Mouse (Mus musculus) small intestine, adult 2 months (tissue): Measurements from ENCODE around the gene Mn1.

Experiments used
- CTCF ChIP-seq: fragments of 200-500 bp; IDR thresholded peaks from 2 replicates; pipeline ENCODE4 v1.5.1; 2012; ENCODE audit warnings: low read depth, mild to moderate bottlenecking, control low read depth, inconsistent platforms, low read length, moderate library complexity, mixed read lengths; ENCODE audit not compliant: insufficient replicate concordance, insufficient read length; ENCODE audit errors: extremely low read depth
- POLR2A ChIP-seq: fragments of 200-500 bp; IDR thresholded peaks from 2 replicates; pipeline ENCODE4 v1.6.1; 2012; ENCODE audit warnings: low read depth, mild to moderate bottlenecking, control low read depth, inconsistent platforms, low read length, moderate library complexity

DNA sequence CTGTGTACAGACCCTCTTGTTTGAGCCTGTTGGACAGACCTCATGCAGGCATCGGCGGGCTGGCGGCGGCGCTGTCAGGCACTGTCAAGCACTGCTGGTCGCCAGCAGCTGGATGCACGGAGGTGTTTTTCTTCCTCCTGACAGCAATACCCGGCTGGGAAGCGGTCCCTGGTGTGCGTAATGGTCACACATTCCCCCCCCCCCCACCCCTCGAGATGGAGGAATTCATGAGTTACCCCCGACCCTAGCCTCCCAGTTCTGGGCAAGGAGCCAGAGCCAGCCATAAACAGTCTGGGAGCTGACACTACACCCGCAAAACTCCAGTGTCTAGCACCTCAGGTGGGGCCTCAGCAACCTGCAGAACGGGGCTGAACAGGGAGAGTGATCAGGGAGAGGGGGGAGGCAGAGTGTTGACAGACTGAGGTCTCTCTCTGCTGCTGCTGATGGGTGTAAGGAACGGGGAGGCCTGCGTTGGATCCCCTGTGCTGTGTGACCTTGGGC, 17.2 kb downstream of the Mn1 start:
- TF ChIP-seq CTCF (no peak), POLR2A (no peak)
